Mouse (Mus musculus): Measurements from ENCODE around the gene Map3k3. TPM values are rescaled to one million over a fixed set of nuclear protein-coding genes. Genes with fewer than 3 reads are reported as not detected.
A peak's percentile ranks its signal among the peaks of the same experiment; 100 is the strongest.
"Not testable (repeated sequence)": the region's sequence is repeated elsewhere in the genome, so short reads cannot be mapped to it uniquely, and the experiment has no call there.

The Map3k3 gene
- polyA plus RNA-seq, 1 experiment from 2014 or later, result 14.5 TPM

- Histone ChIP-seq H3K4me1 (replicated peaks) (no peaks in the 10 kb centered on the region), H3K27me3 (no peaks in the 10 kb centered on the region), H3K27ac (no peak overlapping the region), H3K9ac (replicated peaks) (no peak overlapping the region), H3K36me3 (peaks cover 82% of the 10 kb centered on the region), H3K4me3 (replicated peaks) (no peak overlapping the region), H3K4me2 (replicated peaks) (no peak overlapping the region), H3K9me3 (no peaks in the 10 kb centered on the region)
- no peak for ATAC-seq
- WGBS, result 92% methylated on average over 8 of the region's 8 CpGs
Measured at GRCm38 (mm10) chr11:106056819-106057491, 27.5 kb upstream of the Map3k3 start.

- H3K4me1 ChIP-seq (replicated peaks), result no peaks in the 10 kb centered on the region
- WGBS, result 83% methylated on average over 8 of the region's 8 CpGs
- ATAC-seq, result no peak
Measured at GRCm38 (mm10) chr11:106058020-106058419, 26.4 kb upstream of the Map3k3 start.

GRCm38 (mm10) chr11:106060549-106060948, 23.9 kb upstream of the Map3k3 start:
- Histone ChIP-seq H3K36me3 (peaks cover 47% of the 10 kb centered on the region), H3K4me2 (replicated peaks) (no peak overlapping the region), H3K9me3 (no peaks in the 10 kb centered on the region), H3K27me3 (no peaks in the 10 kb centered on the region), H3K27ac (no peak overlapping the region), H3K9ac (replicated peaks) (no peak overlapping the region), H3K4me3 (replicated peaks) (no peak overlapping the region), H3K4me1 (replicated peaks) (0 out of 2 replicates have a peak, but pooled peaks cover 6% of the 10 kb centered on the region)
- 100% methylated on average over 1 of the region's 1 CpGs for WGBS
- no peak for ATAC-seq

More at GRCm38 (mm10) chr11:106058020-106058419, 26.4 kb upstream of the Map3k3 start:
- Histone ChIP-seq H3K36me3 (peaks cover 72% of the 10 kb centered on the region), H3K9me3 (no peaks in the 10 kb centered on the region), H3K27ac (no peak overlapping the region), H3K4me3 (replicated peaks) (no peak overlapping the region), H3K27me3 (no peaks in the 10 kb centered on the region), H3K4me2 (replicated peaks) (no peak overlapping the region), H3K9ac (replicated peaks) (no peak overlapping the region)

- Histone ChIP-seq H3K4me1 (replicated peaks) (0 out of 2 replicates have a peak, but pooled peaks cover 7% of the 10 kb centered on the region), H3K4me2 (replicated peaks) (no peak overlapping the region), H3K27ac (no peak overlapping the region), H3K36me3 (peaks cover 39% of the 10 kb centered on the region), H3K9me3 (no peaks in the 10 kb centered on the region), H3K4me3 (replicated peaks) (no peak overlapping the region), H3K9ac (replicated peaks) (no peak overlapping the region), H3K27me3 (no peaks in the 10 kb centered on the region)
- no peak for ATAC-seq
- 89% methylated on average over 1 of the region's 1 CpGs for WGBS
Measured at GRCm38 (mm10) chr11:106061311-106061710, 23.1 kb upstream of the Map3k3 start.

- Histone ChIP-seq H3K9me3 (no peaks in the 10 kb centered on the region), H3K9ac (replicated peaks) (no peak overlapping the region), H3K36me3 (peaks cover 15% of the 10 kb centered on the region), H3K27me3 (no peaks in the 10 kb centered on the region), H3K27ac (no peak overlapping the region), H3K4me3 (replicated peaks) (no peak overlapping the region), H3K4me2 (replicated peaks) (no peak overlapping the region), H3K4me1 (replicated peaks) (peaks cover 15% of the 10 kb centered on the region)
- ATAC-seq, result no peak
- 83% methylated on average over 5 of the region's 5 CpGs for WGBS
Measured at GRCm38 (mm10) chr11:106063756-106064155, 20.7 kb upstream of the Map3k3 start.

GRCm38 (mm10) chr11:106065073-106065922, 19.1 kb upstream of the Map3k3 start:
- Histone ChIP-seq H3K9ac (replicated peaks) (peak overlapping the region; percentile 88; the same call in 1 of the 2 replicates), H3K27ac (no peak overlapping the region), H3K4me1 (replicated peaks) (peaks cover 15% of the 10 kb centered on the region), H3K4me2 (replicated peaks) (peak overlapping the region; percentile 93), H3K9me3 (no peaks in the 10 kb centered on the region), H3K4me3 (replicated peaks) (peak overlapping the region; percentile 89), H3K27me3 (no peaks in the 10 kb centered on the region), H3K36me3 (no peaks in the 10 kb centered on the region)
- ATAC-seq, result no peak; the same call in 1 of the 2 replicates
- WGBS, result 45% methylated on average over 18 of the region's 18 CpGs

- Histone ChIP-seq H3K4me1 (replicated peaks) (peaks cover 15% of the 10 kb centered on the region), H3K4me2 (replicated peaks) (peak within 1 kb of the TSS; percentile 93), H3K27me3 (no peaks in the 10 kb centered on the region), H3K9me3 (no peaks in the 10 kb centered on the region), H3K4me3 (replicated peaks) (peak within 1 kb of the TSS; percentile 89), H3K36me3 (no peaks in the 10 kb centered on the region), H3K27ac (peak within 1 kb of the TSS; percentile 71), H3K9ac (replicated peaks) (peak within 1 kb of the TSS; percentile 88)
- ATAC-seq, result peak; percentile 99
- under 1% methylated on average over 49 of the region's 49 CpGs for WGBS
Measured at GRCm38 (mm10) chr11:106065923-106066571, 18.4 kb upstream of the Map3k3 start, which contains the start of gene Taco1. TSS of gene Taco1 (plus strand) at chr11:106066061.

GRCm38 (mm10) chr11:106066616-106067015, 17.8 kb upstream of the Map3k3 start:
- Histone ChIP-seq H3K27ac (peak overlapping the region; percentile 71), H3K4me3 (replicated peaks) (peak overlapping the region; percentile 89), H3K4me1 (replicated peaks) (peaks cover 15% of the 10 kb centered on the region), H3K4me2 (replicated peaks) (peak overlapping the region; percentile 93), H3K9ac (replicated peaks) (peak overlapping the region; percentile 88)
- H3K36me3 ChIP-seq, ATAC-seq, H3K27me3 ChIP-seq, H3K9me3 ChIP-seq: not testable (repeated sequence)
- WGBS, result 18% methylated on average over 23 of the region's 23 CpGs

- Histone ChIP-seq H3K27ac (no peak overlapping the region), H3K4me1 (replicated peaks) (no peaks in the 10 kb centered on the region), H3K4me3 (replicated peaks) (no peak overlapping the region), H3K9ac (replicated peaks) (no peak overlapping the region), H3K4me2 (replicated peaks) (no peak overlapping the region), H3K36me3 (peaks cover 21% of the 10 kb centered on the region), H3K9me3 (no peaks in the 10 kb centered on the region), H3K27me3 (no peaks in the 10 kb centered on the region)
- ATAC-seq, result no peak
- WGBS, result 92% methylated on average over 3 of the region's 3 CpGs
Measured at GRCm38 (mm10) chr11:106073774-106074173, 10.6 kb upstream of the Map3k3 start.

GRCm38 (mm10) chr11:106076321-106076720, 8.1 kb upstream of the Map3k3 start:
- Histone ChIP-seq H3K27me3 (no peaks in the 10 kb centered on the region), H3K36me3 (peaks cover 21% of the 10 kb centered on the region), H3K4me1 (replicated peaks) (no peaks in the 10 kb centered on the region), H3K4me3 (replicated peaks) (no peak overlapping the region), H3K4me2 (replicated peaks) (no peak overlapping the region), H3K9ac (replicated peaks) (no peak overlapping the region), H3K27ac (no peak overlapping the region), H3K9me3 (no peaks in the 10 kb centered on the region)
- 8% methylated on average over 4 of the region's 4 CpGs for WGBS
- ATAC-seq, result no peak

GRCm38 (mm10) chr11:106084911-106085561, 623 bp downstream of the Map3k3 start:
- H3K4me2 ChIP-seq (replicated peaks), result peak overlapping the region; percentile 61
- H3K9ac ChIP-seq (replicated peaks), result peak overlapping the region; percentile 93
- H3K4me3 ChIP-seq (replicated peaks), result peak overlapping the region; percentile 83
- H3K27ac ChIP-seq, result peak overlapping the region; percentile 97
- no peaks in the 10 kb centered on the region for H3K36me3 ChIP-seq
- no peaks in the 10 kb centered on the region for H3K27me3 ChIP-seq
- WGBS, result under 1% methylated on average over 50 of the region's 61 CpGs
- H3K4me1 ChIP-seq (replicated peaks), result peaks cover 20% of the 10 kb centered on the region
- H3K9me3 ChIP-seq, result no peaks in the 10 kb centered on the region
- peak; percentile 57 for ATAC-seq

Data from midbrain, embryonic 13.5 days (tissue).